Mouse (Mus musculus): ENCODE results near the gene Spem2. TPM values are rescaled to one million over a fixed set of nuclear protein-coding genes. Genes with fewer than 3 reads are reported as not detected.

Gene Spem2
- polyA plus RNA-seq, 1 experiment from 2014 or later, result not detected

DNA sequence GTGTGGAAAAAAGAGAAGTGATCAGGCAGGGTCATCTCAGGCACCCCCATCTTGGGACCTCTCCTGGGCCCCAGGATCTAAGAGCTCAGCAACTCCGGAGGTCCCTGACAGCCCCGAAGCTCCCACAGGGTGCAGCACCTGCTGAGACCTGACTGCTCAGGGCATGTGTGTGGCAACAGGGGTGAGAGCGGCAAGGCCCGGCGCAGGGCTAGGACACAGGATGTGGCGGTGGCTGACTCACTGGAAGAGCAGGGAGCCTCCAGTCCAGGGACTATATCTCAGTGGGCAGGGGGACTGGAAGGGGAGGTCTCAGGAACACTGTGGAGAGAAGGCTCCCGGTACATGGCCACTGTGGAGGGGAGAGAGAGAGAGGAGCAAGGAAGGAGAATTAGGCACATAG, 20.3 kb downstream of the Spem2 start:
- no peaks in the 10 kb centered on the region for H3K36me3 ChIP-seq
- H3K27me3 ChIP-seq (replicated peaks), result peaks cover 62% of the 10 kb centered on the region
- no peak overlapping the region for H3K9ac ChIP-seq
- no peak for ATAC-seq (ENCODE audit: extremely low read depth, insufficient number of reproducible peaks, low FRiP score, low TSS enrichment)
- no peak overlapping the region for H3K4me3 ChIP-seq
- H3K4me2 ChIP-seq, result no peak overlapping the region
- H3K9me3 ChIP-seq, result no peaks in the 10 kb centered on the region
- 66% methylated on average over 7 of the region's 7 CpGs for WGBS
- H3K4me1 ChIP-seq, result peaks cover 53% of the 10 kb centered on the region
- H3K27ac ChIP-seq (replicated peaks), result no peak overlapping the region

DNA sequence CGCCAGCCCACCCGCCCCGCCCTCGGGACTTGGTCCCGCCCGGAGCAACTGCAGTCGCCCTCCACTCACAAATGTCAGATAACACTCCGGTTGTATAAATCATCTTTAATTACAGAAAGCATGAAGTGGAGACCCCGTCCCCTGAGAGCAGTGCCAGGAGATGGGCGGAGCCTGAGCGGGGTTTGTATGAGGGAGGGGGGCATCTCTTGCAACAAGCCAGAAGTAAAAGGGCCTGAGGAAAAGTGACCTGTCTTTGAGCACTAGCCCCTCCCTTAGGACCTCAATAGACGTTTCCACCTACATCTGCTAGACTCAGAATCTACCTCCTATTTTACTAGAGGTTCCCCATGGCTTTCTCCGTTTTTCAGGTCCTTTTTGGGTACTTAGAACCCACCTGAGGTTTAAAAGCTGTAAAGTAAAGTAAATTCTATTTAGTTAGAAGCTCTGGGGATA, 22.3 kb downstream of the Spem2 start:
- no peaks in the 10 kb centered on the region for H3K9me3 ChIP-seq
- peak overlapping the region; percentile 99 for H3K4me2 ChIP-seq
- ATAC-seq (ENCODE audit: extremely low read depth, insufficient number of reproducible peaks, low FRiP score, low TSS enrichment), result no peak
- peak overlapping the region; percentile 80 for H3K9ac ChIP-seq
- H3K27ac ChIP-seq (replicated peaks), result no peak overlapping the region
- H3K36me3 ChIP-seq, result no peaks in the 10 kb centered on the region
- peaks cover 45% of the 10 kb centered on the region for H3K27me3 ChIP-seq (replicated peaks)
- peaks cover 38% of the 10 kb centered on the region for H3K4me1 ChIP-seq
- WGBS, result 4% methylated on average over 13 of the region's 13 CpGs
- peak overlapping the region; percentile 64 for H3K4me3 ChIP-seq

GRCm38 (mm10) chr11:69795168-69795982, 22.9 kb downstream of the Spem2 start, which contains the start of gene Chrnb1:
TSS of gene Chrnb1 (minus strand) at chr11:69795943.
- WGBS, result 1% methylated on average over 52 of the region's 52 CpGs
- H3K27me3 ChIP-seq (replicated peaks), result peaks cover 40% of the 10 kb centered on the region
- H3K4me3 ChIP-seq, result peak within 1 kb of the TSS; percentile 64
- ATAC-seq (ENCODE audit: extremely low read depth, insufficient number of reproducible peaks, low FRiP score, low TSS enrichment), result peak; percentile 97
- H3K4me1 ChIP-seq, result peaks cover 32% of the 10 kb centered on the region
- H3K9ac ChIP-seq, result peak within 1 kb of the TSS; percentile 80
- no peaks in the 10 kb centered on the region for H3K9me3 ChIP-seq
- peak within 1 kb of the TSS; percentile 57 for H3K27ac ChIP-seq (replicated peaks)
- H3K4me2 ChIP-seq, result peak within 1 kb of the TSS; percentile 99
- H3K36me3 ChIP-seq, result no peaks in the 10 kb centered on the region

- Histone ChIP-seq H3K9ac (no peak overlapping the region), H3K9me3 (no peaks in the 10 kb centered on the region), H3K4me3 (no peak overlapping the region), H3K4me1 (peaks cover 21% of the 10 kb centered on the region), H3K4me2 (no peak overlapping the region), H3K27ac (replicated peaks) (no peak overlapping the region), H3K36me3 (no peaks in the 10 kb centered on the region), H3K27me3 (replicated peaks) (peaks cover 28% of the 10 kb centered on the region)
- no peak for ATAC-seq (ENCODE audit: extremely low read depth, insufficient number of reproducible peaks, low FRiP score, low TSS enrichment)
- WGBS, result 61% methylated on average over 5 of the region's 5 CpGs
These were observed 24.8 kb downstream of the Spem2 start for GRCm38 (mm10) chr11:69793429-69793828.

DNA sequence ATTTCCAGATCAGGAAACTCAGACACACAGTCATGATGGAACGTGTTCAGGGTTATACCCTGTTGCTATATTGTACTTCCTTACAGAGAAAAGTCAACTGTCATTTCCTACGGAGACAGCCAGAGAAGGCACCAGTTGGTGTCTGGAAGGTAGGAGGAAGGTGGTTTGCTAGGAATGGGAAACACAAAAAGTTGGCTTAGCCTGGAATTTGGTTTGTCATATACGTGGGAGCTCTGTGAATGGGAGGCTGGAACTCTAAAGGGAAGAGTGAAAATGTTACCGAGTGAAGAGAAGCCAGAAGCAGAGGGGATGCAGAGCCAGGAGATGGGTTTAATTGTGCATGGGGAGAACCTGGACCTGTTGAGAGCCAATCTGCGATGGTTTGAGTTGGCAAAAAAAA, 26.8 kb downstream of the Spem2 start:
- Histone ChIP-seq H3K9me3 (no peaks in the 10 kb centered on the region), H3K4me1 (peaks cover 21% of the 10 kb centered on the region), H3K4me2 (no peak overlapping the region), H3K4me3 (no peak overlapping the region), H3K36me3 (no peaks in the 10 kb centered on the region), H3K9ac (no peak overlapping the region), H3K27me3 (replicated peaks) (peaks cover 11% of the 10 kb centered on the region), H3K27ac (replicated peaks) (no peak overlapping the region)
- no peak for ATAC-seq (ENCODE audit: extremely low read depth, insufficient number of reproducible peaks, low FRiP score, low TSS enrichment)
- WGBS, result 70% methylated on average over 5 of the region's 5 CpGs

DNA sequence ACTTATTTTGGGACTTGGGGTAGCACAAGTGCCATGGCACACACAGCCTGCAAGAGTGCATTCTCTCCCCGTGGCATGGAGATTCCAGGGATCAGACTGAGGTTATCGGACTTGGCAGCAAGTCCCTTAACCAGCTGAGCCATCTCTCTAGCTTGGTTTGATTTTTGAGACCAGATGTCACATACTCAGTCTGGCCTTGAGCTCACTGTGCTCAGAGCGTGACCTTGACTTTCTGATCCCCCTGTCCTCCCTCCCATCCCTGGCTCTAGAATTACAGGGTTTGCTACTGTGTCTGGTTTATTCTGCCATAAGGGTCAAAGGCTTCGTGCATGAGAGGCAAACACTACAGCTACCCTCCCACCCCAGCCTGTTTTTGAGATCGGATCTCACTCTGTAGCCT, 28.8 kb downstream of the Spem2 start:
- H3K9ac ChIP-seq, result no peak overlapping the region

GRCm38 (mm10) chr11:69787306-69787705, 31.0 kb downstream of the Spem2 start:
- Histone ChIP-seq H3K4me2 (no peak overlapping the region), H3K36me3 (no peaks in the 10 kb centered on the region), H3K4me1 (peaks cover 20% of the 10 kb centered on the region; the same call in 1 of the 2 replicates), H3K27me3 (replicated peaks) (no peaks in the 10 kb centered on the region), H3K27ac (replicated peaks) (no peak overlapping the region), H3K4me3 (no peak overlapping the region), H3K9ac (no peak overlapping the region), H3K9me3 (no peaks in the 10 kb centered on the region)
- ATAC-seq (ENCODE audit: extremely low read depth, insufficient number of reproducible peaks, low FRiP score, low TSS enrichment), result no peak
- 85% methylated on average over 5 of the region's 5 CpGs for WGBS

More for the DNA sequence above, 28.8 kb downstream of the Spem2 start:
- H3K27ac ChIP-seq (replicated peaks), result no peak overlapping the region
- ATAC-seq (ENCODE audit: extremely low read depth, insufficient number of reproducible peaks, low FRiP score, low TSS enrichment), result no peak
- H3K36me3 ChIP-seq, result no peaks in the 10 kb centered on the region
- no peak overlapping the region for H3K4me3 ChIP-seq
- H3K27me3 ChIP-seq (replicated peaks), result peaks cover 8% of the 10 kb centered on the region; the same call in 1 of the 2 replicates
- WGBS, result 45% methylated on average over 5 of the region's 5 CpGs
- no peak overlapping the region for H3K4me2 ChIP-seq
- peaks cover 18% of the 10 kb centered on the region; the same call in 1 of the 2 replicates for H3K4me1 ChIP-seq
- H3K9me3 ChIP-seq, result no peaks in the 10 kb centered on the region

DNA sequence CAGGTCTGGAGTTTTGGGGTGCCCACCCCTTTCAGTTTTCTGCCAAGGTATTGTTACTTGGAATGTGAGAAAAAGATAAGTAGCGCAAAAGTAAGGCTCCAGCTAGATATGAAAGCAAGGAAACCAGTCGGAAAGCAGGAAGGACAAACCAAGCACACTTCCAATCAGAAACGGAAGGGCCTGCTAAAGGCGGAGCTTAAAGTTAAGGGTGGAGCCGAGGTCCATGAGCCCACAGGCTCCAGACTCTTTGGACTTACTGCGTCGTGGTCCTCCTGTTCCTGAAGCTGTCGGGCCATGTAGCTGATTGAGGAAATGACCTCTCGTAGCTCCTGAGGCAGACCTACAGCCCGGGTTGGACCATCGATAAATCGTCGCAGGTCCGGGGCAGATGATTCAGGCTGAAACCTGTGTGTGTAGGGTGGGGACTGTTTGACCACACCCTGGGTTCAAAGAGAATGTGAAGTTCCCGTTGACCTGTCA, 33.4 kb downstream of the Spem2 start:
- no peak for ATAC-seq (ENCODE audit: extremely low read depth, insufficient number of reproducible peaks, low FRiP score, low TSS enrichment)
- H3K27me3 ChIP-seq (replicated peaks), result 0 out of 2 replicates have a peak, but pooled peaks cover 6% of the 10 kb centered on the region
- 0 out of 2 replicates have a peak, but pooled peaks cover 16% of the 10 kb centered on the region for H3K4me1 ChIP-seq
- no peaks in the 10 kb centered on the region for H3K9me3 ChIP-seq
- H3K4me3 ChIP-seq, result peak overlapping the region; percentile 28
- H3K4me2 ChIP-seq, result peak overlapping the region; percentile 58
- no peak overlapping the region for H3K27ac ChIP-seq (replicated peaks)
- H3K36me3 ChIP-seq, result no peaks in the 10 kb centered on the region
- peak overlapping the region; percentile 33; the same call in 1 of the 2 replicates for H3K9ac ChIP-seq
- 24% methylated on average over 15 of the region's 15 CpGs for WGBS

DNA sequence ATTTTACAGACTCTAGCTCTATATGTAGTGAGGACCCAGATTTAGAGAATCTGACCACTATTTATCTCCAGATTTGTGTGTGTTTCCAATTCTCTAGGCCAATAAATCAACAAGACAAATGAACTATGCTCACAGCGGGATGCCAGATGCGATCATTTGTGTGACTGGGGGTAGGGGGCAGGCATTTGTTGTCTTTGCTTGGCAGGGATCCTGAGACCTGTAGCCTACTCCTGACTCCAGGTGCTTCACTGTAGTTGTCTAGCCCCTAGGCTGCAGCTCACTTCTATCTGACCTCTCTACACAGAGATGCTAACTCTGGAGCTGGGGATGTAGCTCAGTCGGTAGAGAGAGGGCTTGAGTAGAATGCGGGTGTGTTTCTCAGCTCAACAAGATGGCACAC, 36.4 kb downstream of the Spem2 start:
- WGBS, result 40% methylated on average over 4 of the region's 4 CpGs
- ATAC-seq (ENCODE audit: extremely low read depth, insufficient number of reproducible peaks, low FRiP score, low TSS enrichment), result no peak
- H3K9ac ChIP-seq, result no peak overlapping the region
- no peak overlapping the region for H3K4me3 ChIP-seq
- H3K27ac ChIP-seq (replicated peaks), result no peak overlapping the region
- peaks cover 32% of the 10 kb centered on the region for H3K4me1 ChIP-seq
- no peaks in the 10 kb centered on the region for H3K9me3 ChIP-seq
- H3K27me3 ChIP-seq (replicated peaks), result peaks cover 11% of the 10 kb centered on the region; the same call in 1 of the 2 replicates
- no peak overlapping the region for H3K4me2 ChIP-seq
- H3K36me3 ChIP-seq, result peaks cover 18% of the 10 kb centered on the region

- Histone ChIP-seq H3K9me3 (no peaks in the 10 kb centered on the region), H3K36me3 (peaks cover 35% of the 10 kb centered on the region), H3K4me3 (no peak overlapping the region), H3K4me1 (peaks cover 37% of the 10 kb centered on the region), H3K27me3 (replicated peaks) (peaks cover 11% of the 10 kb centered on the region; the same call in 1 of the 2 replicates), H3K27ac (replicated peaks) (no peak overlapping the region), H3K9ac (peak overlapping the region; percentile 21; the same call in 1 of the 2 replicates), H3K4me2 (peak overlapping the region; percentile 20; the same call in 1 of the 2 replicates)
- ATAC-seq (ENCODE audit: extremely low read depth, insufficient number of reproducible peaks, low FRiP score, low TSS enrichment), result no peak
- 39% methylated on average over 7 of the region's 7 CpGs for WGBS
These were observed 39.3 kb downstream of the Spem2 start for GRCm38 (mm10) chr11:69778985-69779384.

- Histone ChIP-seq H3K4me3 (no peak overlapping the region), H3K4me2 (peak overlapping the region; percentile 20; the same call in 1 of the 2 replicates), H3K9me3 (no peaks in the 10 kb centered on the region), H3K27ac (replicated peaks) (no peak overlapping the region), H3K4me1 (peaks cover 37% of the 10 kb centered on the region), H3K36me3 (peaks cover 35% of the 10 kb centered on the region), H3K9ac (peak overlapping the region; percentile 21), H3K27me3 (replicated peaks) (peaks cover 11% of the 10 kb centered on the region; the same call in 1 of the 2 replicates)
- no peak for ATAC-seq (ENCODE audit: extremely low read depth, insufficient number of reproducible peaks, low FRiP score, low TSS enrichment)
- 65% methylated on average over 23 of the region's 23 CpGs for WGBS
These were observed 39.8 kb downstream of the Spem2 start for GRCm38 (mm10) chr11:69778258-69778982.

Measured in heart, embryonic 13.5 days (tissue).